Mouse (Mus musculus) neural tube, embryonic 11.5 days (tissue): ENCODE measurements around the gene Adprm. TPM values are rescaled to one million over a fixed set of nuclear protein-coding genes. Genes with fewer than 3 reads are reported as not detected.

Experiments
- ATAC-seq: fragments of 200-750 bp; cut with Nextera tagmentation; 2 replicates; pipeline ENCODE4 v1.8.0; 2017; ENCODE audit warnings: moderate number of reproducible peaks, mild to moderate bottlenecking, moderate TSS enrichment, moderate library complexity; ENCODE audit not compliant: insufficient read depth, low FRiP score, low TSS enrichment
- DNase-seq: peaks from one replicate; pipeline ENCODE4 v3.0.0-alpha.2; 2015; ENCODE audit warnings: low spot score
- H3K27ac ChIP-seq: fragments of 300-500 bp; sonication (generic); 2 replicates; pipeline ENCODE4 v1.5.1; 2014; ENCODE audit warnings: low read depth, mild to moderate bottlenecking, low read length
- H3K27me3 ChIP-seq: fragments of 300-500 bp; sonication (generic); 2 replicates; pipeline ENCODE4 v1.6.1; 2014; ENCODE audit warnings: mild to moderate bottlenecking, low read length, mixed read lengths; ENCODE audit not compliant: control insufficient read depth, insufficient read depth
- H3K36me3 ChIP-seq: fragments of 300-500 bp; sonication (generic); 2 replicates; pipeline ENCODE4 v1.6.1; 2014; ENCODE audit warnings: mild to moderate bottlenecking, low read length, moderate library complexity, mixed read lengths; ENCODE audit not compliant: control insufficient read depth, insufficient read depth
- H3K4me1 ChIP-seq: fragments of 300-500 bp; sonication (generic); 2 replicates; pipeline ENCODE4 v1.6.1; 2014; ENCODE audit warnings: low read length, mixed read lengths; ENCODE audit not compliant: control insufficient read depth, insufficient read depth
- H3K4me2 ChIP-seq: fragments of 300-500 bp; sonication (generic); 2 replicates; pipeline ENCODE4 v1.6.1; 2014; ENCODE audit warnings: low read depth, mild to moderate bottlenecking, moderate library complexity
- H3K4me3 ChIP-seq: fragments of 300-500 bp; sonication (generic); 2 replicates; pipeline ENCODE4 v1.5.1; 2014; ENCODE audit warnings: low read depth, low read length
- H3K9ac ChIP-seq: fragments of 300-500 bp; sonication (generic); 2 replicates; pipeline ENCODE4 v1.6.1; 2014; ENCODE audit warnings: mild to moderate bottlenecking, low read length
- H3K9me3 ChIP-seq: fragments of 300-500 bp; sonication (generic); 2 replicates; pipeline ENCODE4 v1.6.1; 2016; ENCODE audit warnings: low read length; ENCODE audit not compliant: control insufficient read depth
- WGBS: fragments of 180-500 bp; shearing (Covaris S2); extraction: QIAGEN DNeasy Blood & Tissue Kit; methylation state at CpG from one replicate; pipeline ENCODE4 v1.1.7; 2014; 5-methylcytosine and 5-hydroxymethylcytosine counted together
- polyA plus RNA-seq: library from polyadenylated mRNA; unstranded; fragments of >200 nt; fragmentation: Nextera tagmentation; extraction: Ambion mirVana; gene quantifications from 2 replicates; pipeline ENCODE4 v1.2.1, GENCODE M21; 2014

Gene Adprm
- polyA plus RNA-seq: 37.4 and 40.6 TPM in 2 replicates

- Histone ChIP-seq H3K36me3 (peaks cover 4% of the 10 kb centered on the region; the same call in 1 of the 2 replicates), H3K4me2 (peak within 1 kb of the TSS; percentile 68), H3K27me3 (no peaks in the 10 kb centered on the region), H3K9me3 (no peaks in the 10 kb centered on the region), H3K9ac (peak within 1 kb of the TSS; percentile 75), H3K27ac (peak within 1 kb of the TSS; percentile 39; the same call in 1 of the 2 replicates), H3K4me3 (peak within 1 kb of the TSS; percentile 87), H3K4me1 (peaks cover 10% of the 10 kb centered on the region; the same call in 1 of the 2 replicates)
- DNase-seq (peak; percentile 87), ATAC-seq (peak; percentile 93)
- under 1% methylated on average over 50 of the region's 50 CpGs for WGBS
These were observed at the start of gene Adprm, which contains the start of gene Sco1 for GRCm38 (mm10) chr11:67052321-67052952. Adprm (minus strand) TSS chr11:67052594. Sco1 (plus strand) TSS chr11:67052670.

GRCm38 (mm10) chr11:67101713-67102112 lies 49.3 kb upstream of the Adprm start:
- no peak overlapping the region for H3K4me3 ChIP-seq
- WGBS: 37% methylated on average over 8 of the region's 8 CpGs
- H3K36me3 ChIP-seq: no peaks in the 10 kb centered on the region
- H3K27me3 ChIP-seq: no peaks in the 10 kb centered on the region
- no peaks in the 10 kb centered on the region for H3K9me3 ChIP-seq
- no peaks in the 10 kb centered on the region for H3K4me1 ChIP-seq
- no peak overlapping the region for H3K9ac ChIP-seq
- no peak overlapping the region for H3K27ac ChIP-seq
- H3K4me2 ChIP-seq: no peak overlapping the region
- DNase-seq (no peak), ATAC-seq (no peak)

- Histone ChIP-seq H3K4me3 (no peak overlapping the region), H3K27me3 (no peaks in the 10 kb centered on the region), H3K4me2 (no peak overlapping the region), H3K4me1 (no peaks in the 10 kb centered on the region), H3K9me3 (no peaks in the 10 kb centered on the region), H3K27ac (no peak overlapping the region), H3K36me3 (no peaks in the 10 kb centered on the region), H3K9ac (no peak overlapping the region)
- DNase-seq (no peak), ATAC-seq (no peak)
- WGBS: 35% methylated on average over 6 of the region's 6 CpGs
These were observed 47.8 kb upstream of the Adprm start for GRCm38 (mm10) chr11:67100169-67100568.

GRCm38 (mm10) chr11:67099241-67099640 lies 46.8 kb upstream of the Adprm start:
- WGBS: 93% methylated on average over 16 of the region's 16 CpGs
- no peak overlapping the region for H3K4me2 ChIP-seq
- H3K36me3 ChIP-seq: no peaks in the 10 kb centered on the region
- H3K27ac ChIP-seq: no peak overlapping the region
- DNase-seq: no peak
- no peaks in the 10 kb centered on the region for H3K27me3 ChIP-seq
- no peaks in the 10 kb centered on the region for H3K9me3 ChIP-seq
- ATAC-seq: no peak
- H3K4me3 ChIP-seq: no peak overlapping the region
- H3K4me1 ChIP-seq: no peaks in the 10 kb centered on the region
- no peak overlapping the region for H3K9ac ChIP-seq

- no peak overlapping the region for H3K4me3 ChIP-seq
- DNase-seq (no peak), ATAC-seq (no peak)
- H3K4me2 ChIP-seq: no peak overlapping the region
- no peaks in the 10 kb centered on the region for H3K27me3 ChIP-seq
- no peaks in the 10 kb centered on the region for H3K9me3 ChIP-seq
- H3K36me3 ChIP-seq: no peaks in the 10 kb centered on the region
- H3K4me1 ChIP-seq: no peaks in the 10 kb centered on the region
- WGBS: 88% methylated on average over 11 of the region's 11 CpGs
- H3K27ac ChIP-seq: no peak overlapping the region
- no peak overlapping the region for H3K9ac ChIP-seq
These were observed 46.0 kb upstream of the Adprm start for GRCm38 (mm10) chr11:67098427-67098826.

GRCm38 (mm10) chr11:67097709-67098108 lies 45.3 kb upstream of the Adprm start:
- no peak for DNase-seq
- no peak for ATAC-seq
- Histone ChIP-seq H3K36me3 (no peaks in the 10 kb centered on the region), H3K9me3 (no peaks in the 10 kb centered on the region), H3K4me3 (no peak overlapping the region), H3K4me1 (no peaks in the 10 kb centered on the region), H3K27me3 (no peaks in the 10 kb centered on the region), H3K27ac (no peak overlapping the region), H3K4me2 (no peak overlapping the region), H3K9ac (no peak overlapping the region)
- WGBS: 93% methylated on average over 10 of the region's 10 CpGs

- DNase-seq (no peak), ATAC-seq (no peak)
- H3K27ac ChIP-seq: no peak overlapping the region
- 76% methylated on average over 29 of the region's 29 CpGs for WGBS
- H3K27me3 ChIP-seq: no peaks in the 10 kb centered on the region
- H3K4me3 ChIP-seq: no peak overlapping the region
- no peaks in the 10 kb centered on the region for H3K9me3 ChIP-seq
- no peaks in the 10 kb centered on the region for H3K4me1 ChIP-seq
- no peak overlapping the region for H3K4me2 ChIP-seq
- H3K36me3 ChIP-seq: no peaks in the 10 kb centered on the region
- no peak overlapping the region for H3K9ac ChIP-seq
These were observed 42.1 kb upstream of the Adprm start for GRCm38 (mm10) chr11:67094470-67094869.

- Histone ChIP-seq H3K4me3 (no peak overlapping the region), H3K9ac (no peak overlapping the region), H3K4me1 (no peaks in the 10 kb centered on the region), H3K36me3 (no peaks in the 10 kb centered on the region), H3K27ac (no peak overlapping the region), H3K27me3 (no peaks in the 10 kb centered on the region), H3K4me2 (no peak overlapping the region), H3K9me3 (no peaks in the 10 kb centered on the region)
- WGBS: 90% methylated on average over 5 of the region's 5 CpGs
- ATAC-seq (no peak), DNase-seq (no peak)
These were observed 41.3 kb upstream of the Adprm start for GRCm38 (mm10) chr11:67093652-67094051.

GRCm38 (mm10) chr11:67093201-67093600 lies 40.8 kb upstream of the Adprm start:
- H3K4me1 ChIP-seq: no peaks in the 10 kb centered on the region
- no peaks in the 10 kb centered on the region for H3K36me3 ChIP-seq
- H3K9me3 ChIP-seq: no peaks in the 10 kb centered on the region
- DNase-seq (no peak), ATAC-seq (no peak)
- H3K27ac ChIP-seq: no peak overlapping the region
- no peak overlapping the region for H3K4me3 ChIP-seq
- no peak overlapping the region for H3K4me2 ChIP-seq
- WGBS: 74% methylated on average over 9 of the region's 9 CpGs
- H3K9ac ChIP-seq: no peak overlapping the region
- H3K27me3 ChIP-seq: no peaks in the 10 kb centered on the region
